Mouse (Mus musculus): ENCODE results near the gene Chchd6.

- TF ChIP-seq MYOD1 (IDR thresholded peaks at IDR 0.05; ENCODE audit: control insufficient read depth, insufficient read length, low read depth) (no peak), CTCF (IDR thresholded peaks at IDR 0.05; ENCODE audit: control insufficient read depth, insufficient read depth, insufficient read length) (no peak), USF1 (IDR thresholded peaks at IDR 0.05; ENCODE audit: low read depth) (no peak)
These were observed 154.8 kb downstream of the Chchd6 start for GRCm38 (mm10) chr6:89440671-89441070.

Measured in C2C12 (cell line).